ENCODE assay signal across 8 mouse cellular contexts in the genomic region with DNA sequence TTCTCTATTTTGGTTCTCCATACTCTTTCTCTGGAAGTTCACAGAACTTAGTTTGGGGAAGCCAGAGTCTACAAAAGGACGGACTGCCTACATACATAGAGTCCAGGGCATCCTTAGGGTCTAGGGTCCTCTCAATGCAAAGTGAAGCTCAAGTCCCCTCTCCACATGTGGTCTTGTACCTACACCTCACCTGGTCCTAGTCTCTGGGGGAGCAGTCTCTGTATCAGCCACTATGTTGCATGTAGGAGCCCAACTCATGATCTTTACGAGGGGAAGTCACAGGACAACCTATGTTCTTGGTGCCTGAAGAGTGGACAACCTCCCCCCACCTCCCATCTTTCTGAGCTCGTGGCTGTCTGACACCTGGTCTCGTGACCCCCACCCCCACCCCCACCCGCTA. TPM values are rescaled to one million over a fixed set of nuclear protein-coding genes. Genes with fewer than 3 reads are reported as not detected.
DNase-seq lines count a peak whose midpoint lies in the region; ATAC-seq and TF ChIP-seq lines count a peak whose summit lies in the region.
"Had no signal": no experiment of that assay in that cellular context is flagged by ENCODE, and none has a peak within 500 bp of the region (broad histone marks: within the 10 kb centered on the region; RNA-seq: fewer than 3 reads in every experiment).

No protein-coding gene starts in this region.

- peaks cover 9% of the 10 kb centered on the region for H3K4me1 ChIP-seq in testis, adult 2 months (ENCODE audit: control insufficient read depth, insufficient read depth, low read length)
- H3K4me1 ChIP-seq in hindbrain, embryonic 11.5 days (replicated peaks; ENCODE audit: control insufficient read depth, insufficient read depth, low read length), result no peaks in the 10 kb centered on the region
- H3K4me1 ChIP-seq in megakaryocyte, embryonic 14.5 days, result peaks cover 7% of the 10 kb centered on the region; the same call in 1 of the 2 replicates

- TF ChIP-seq CTCF in testis, adult 2 months (IDR thresholded peaks at IDR 0.05; ENCODE audit: control insufficient read depth, insufficient read depth, insufficient replicate concordance, low read depth, low read length), result no peak

- H3K9ac ChIP-seq in hindbrain, embryonic 11.5 days (ENCODE audit: low read depth, low read length), result no peak overlapping the region; the same call in 1 of the 2 replicates

- no peaks in the 10 kb centered on the region for H3K27me3 ChIP-seq in testis, adult 2 months (ENCODE audit: control insufficient read depth, insufficient read depth, low read length)
- H3K27me3 ChIP-seq in hindbrain, embryonic 11.5 days (ENCODE audit: control insufficient read depth, insufficient read depth, low read length), result no peaks in the 10 kb centered on the region
- peaks cover 36% of the 10 kb centered on the region for H3K27me3 ChIP-seq in megakaryocyte, embryonic 14.5 days (replicated peaks)

- WGBS in hindbrain, embryonic 11.5 days, result 16% methylated on average over 4 of the region's 5 CpGs

- peak overlapping the region; percentile 98 for H3K4me2 ChIP-seq in hindbrain, embryonic 11.5 days (replicated peaks; ENCODE audit: low read depth, low read length)

- peak overlapping the region; percentile 65 for H3K4me3 ChIP-seq in testis, adult 2 months (ENCODE audit: control insufficient read depth, low read depth, low read length)
- peak overlapping the region; percentile 54 for H3K4me3 ChIP-seq in hindbrain, embryonic 11.5 days (ENCODE audit: low read depth, low read length)
- peak overlapping the region; percentile 42 for H3K4me3 ChIP-seq in megakaryocyte, embryonic 14.5 days (replicated peaks)

- no peaks in the 10 kb centered on the region for H3K36me3 ChIP-seq in testis, adult 2 months (ENCODE audit: control insufficient read depth, insufficient read depth, low read length)
- no peaks in the 10 kb centered on the region for H3K36me3 ChIP-seq in hindbrain, embryonic 11.5 days (ENCODE audit: control insufficient read depth, insufficient read depth, low read length)
- H3K36me3 ChIP-seq in megakaryocyte, embryonic 14.5 days (replicated peaks; ENCODE audit: low read length), result no peaks in the 10 kb centered on the region

- no peak for TF ChIP-seq POLR2A in testis, adult 2 months (IDR thresholded peaks at IDR 0.05; ENCODE audit: control insufficient read depth, low read depth, low read length)

- H3K27ac ChIP-seq in testis, adult 2 months (ENCODE audit: control insufficient read depth, insufficient read depth, low read depth, low read length), result no peak overlapping the region
- no peak overlapping the region for H3K27ac ChIP-seq in hindbrain, embryonic 11.5 days (ENCODE audit: low read depth, low read length)

- no peaks in the 10 kb centered on the region for H3K9me3 ChIP-seq in hindbrain, embryonic 11.5 days (ENCODE audit: control insufficient read depth, low read length)
- H3K9me3 ChIP-seq in megakaryocyte, embryonic 14.5 days, result peaks cover 35% of the 10 kb centered on the region

- peak; percentile 33; the same call in 1 of the 2 replicates for ATAC-seq in hindbrain, embryonic 11.5 days (ENCODE audit: low FRiP score)

- DNase-seq in testis, postnatal 10 days (ENCODE audit: low spot score), result no peak
- peak; percentile 19 for DNase-seq in hindbrain, embryonic 11.5 days (ENCODE audit: low spot score)
- DNase-seq in MN1 (ENCODE audit: low spot score), result no peak
- DNase-seq in c-Kit-positive CD71-positive TER-119-positive erythroid progenitor cells, embryonic 14.5 days (ENCODE audit: low spot score), result no peak
- DNase-seq in left cerebral cortex, adult 18-20 months (ENCODE audit: low spot score in 2 of 2), result no peak

RNA-seq across cellular contexts. Expression of a gene that starts 0.4 kb away (rescaled TPM):
- 37.7 and 37.9 TPM in 2 replicates for polyA plus RNA-seq in testis, adult 2 months (2012; rRNA removed)
- polyA plus RNA-seq in hindbrain, embryonic 11.5 days (2014; fragmentation: Nextera tagmentation; extraction: Ambion mirVana), result 0.61 and 0.88 TPM in 2 replicates
- polyA plus RNA-seq in megakaryocyte, embryonic 14.5 days (2012; ENCODE audit: insufficient read depth, low replicate concordance), result 0.17 TPM in 1 of 2 replicates, not detected in the other
- total RNA-seq in left cerebral cortex, adult 18-20 months (2021), result 10 to 100 TPM; 24.7 to 25.6 TPM
- polyA plus RNA-seq: heart, embryonic 16.5 days had no signal

RNA-seq across cellular contexts. Expression of a gene that starts 1.0 kb away (rescaled TPM):
- 19.8 and 22.8 TPM in 2 replicates for polyA plus RNA-seq in testis, adult 2 months (2012; rRNA removed)
- polyA plus RNA-seq in hindbrain, embryonic 11.5 days (2014; fragmentation: Nextera tagmentation; extraction: Ambion mirVana), result 22.2 and 22.9 TPM in 2 replicates
- 7.9 and 11.9 TPM in 2 replicates for polyA plus RNA-seq in megakaryocyte, embryonic 14.5 days (2012; ENCODE audit: insufficient read depth, low replicate concordance)
- 10 to 100 TPM; 24.4 to 26.8 TPM for total RNA-seq in left cerebral cortex, adult 18-20 months (2021)

Comparison
In these comparisons a context has a peak if more than half of its experiments do, and no peak if none do; other contexts are left out.
1. RNA of a gene that starts 0.4 kb away (polyA plus RNA-seq): 37.7 to 37.9 TPM in testis, adult 2 months; 0.61 to 0.88 TPM in hindbrain, embryonic 11.5 days and 0.17 TPM in megakaryocyte, embryonic 14.5 days; every median in the first group is over 10 times any median in the second.
2. Peak in every context shown above with its lines, with median percentiles within 50 percentile points of each other: H3K4me3 ChIP-seq.